Comparison of ENCODE assay signal across 8 mouse cellular contexts in genomic region chr1:167393281-167393680, GRCm38 (mm10). TPM values are rescaled to one million over a fixed set of nuclear protein-coding genes. Genes with fewer than 3 reads are reported as not detected.
DNase-seq lines count a peak whose midpoint lies in the region; ATAC-seq and TF ChIP-seq lines count a peak whose summit lies in the region.

No protein-coding gene starts in this region.

- H3K27ac ChIP-seq in heart, adult 2 months: peak overlapping the region; percentile 90
- H3K27ac ChIP-seq in embryonic facial prominence, embryonic 13.5 days: peak overlapping the region; percentile 94; the same call in 1 of the 2 replicates
- peak overlapping the region; percentile 98 for H3K27ac ChIP-seq in limb, embryonic 10.5 days
- H3K27ac ChIP-seq in neural tube, embryonic 13.5 days (replicated peaks): peak overlapping the region; percentile 83

- peaks cover 2% of the 10 kb centered on the region for H3K79me3 ChIP-seq in C2C12 (ENCODE audit: low read depth)

- H3K4me3 ChIP-seq in heart, adult 2 months: peak overlapping the region; percentile 96
- peak overlapping the region; percentile 44 for H3K4me3 ChIP-seq in C2C12 (ENCODE audit: insufficient read depth, poor library complexity, severe bottlenecking)
- peak overlapping the region; percentile 59 for H3K4me3 ChIP-seq in embryonic facial prominence, embryonic 13.5 days
- H3K4me3 ChIP-seq in limb, embryonic 10.5 days: peak overlapping the region; percentile 80
- peak overlapping the region; percentile 69 for H3K4me3 ChIP-seq in neural tube, embryonic 13.5 days

- DNase-seq in heart, adult 2 months: no peak
- no peak for DNase-seq in heart, adult 9 months (ENCODE audit: low spot score in 2 of 2)
- DNase-seq in limb, embryonic 10.5 days (ENCODE audit: low spot score): no peak
- DNase-seq in natural killer cell, adult 2 months (ENCODE audit: low spot score in 2 of 2): no peak
- no peak for DNase-seq in cerebellum, adult 9-11 months

- TF ChIP-seq EP300 in heart, adult 2 months (IDR thresholded peaks at IDR 0.05; ENCODE audit: insufficient read depth, low read depth, low read length): 0 out of 2 replicates have a peak, but pooled peaks have one; percentile 22

- peak overlapping the region; percentile 55 for H3ac ChIP-seq in C2C12 (ENCODE audit: control insufficient read depth, insufficient read length, low read depth)

- peak overlapping the region; percentile 54 for H3K9ac ChIP-seq in heart, adult 2 months (ENCODE audit: low read depth, low read length)
- peak overlapping the region; percentile 81 for H3K9ac ChIP-seq in embryonic facial prominence, embryonic 13.5 days
- H3K9ac ChIP-seq in neural tube, embryonic 13.5 days: peak overlapping the region; percentile 72

- H3K4me1 ChIP-seq in heart, adult 2 months (ENCODE audit: control insufficient read depth, insufficient read depth, low read length): peaks cover 4% of the 10 kb centered on the region
- peaks cover 24% of the 10 kb centered on the region for H3K4me1 ChIP-seq in embryonic facial prominence, embryonic 13.5 days
- peaks cover 15% of the 10 kb centered on the region for H3K4me1 ChIP-seq in limb, embryonic 10.5 days
- H3K4me1 ChIP-seq in neural tube, embryonic 13.5 days (replicated peaks): peaks cover 22% of the 10 kb centered on the region

- no peaks in the 10 kb centered on the region for H3K79me2 ChIP-seq in heart, adult 2 months (replicated peaks; ENCODE audit: control insufficient read depth, insufficient read depth, low read length)
- H3K79me2 ChIP-seq in C2C12 (ENCODE audit: control insufficient read depth, insufficient read depth): peaks cover 38% of the 10 kb centered on the region

- ATAC-seq in embryonic facial prominence, embryonic 13.5 days (ENCODE audit: insufficient number of reproducible peaks, insufficient read depth, low FRiP score, low TSS enrichment, low read depth): no peak
- ATAC-seq in neural tube, embryonic 13.5 days (ENCODE audit: low read depth): peak; percentile 69

- H3K4me2 ChIP-seq in embryonic facial prominence, embryonic 13.5 days: peak overlapping the region; percentile 92
- H3K4me2 ChIP-seq in neural tube, embryonic 13.5 days: peak overlapping the region; percentile 76

- no peaks in the 10 kb centered on the region for H3K27me3 ChIP-seq in heart, adult 2 months (ENCODE audit: control insufficient read depth, insufficient read depth, low read length)
- H3K27me3 ChIP-seq in C2C12 (ENCODE audit: control insufficient read depth, insufficient read depth, insufficient read length): no peaks in the 10 kb centered on the region
- peaks cover 18% of the 10 kb centered on the region for H3K27me3 ChIP-seq in embryonic facial prominence, embryonic 13.5 days
- H3K27me3 ChIP-seq in limb, embryonic 10.5 days (ENCODE audit: low read depth, poor library complexity, severe bottlenecking): peaks cover 39% of the 10 kb centered on the region
- H3K27me3 ChIP-seq in neural tube, embryonic 13.5 days: peaks cover 46% of the 10 kb centered on the region

- H3K36me3 ChIP-seq in heart, adult 2 months (ENCODE audit: control insufficient read depth, insufficient read depth, low read length): no peaks in the 10 kb centered on the region
- no peaks in the 10 kb centered on the region for H3K36me3 ChIP-seq in C2C12 (ENCODE audit: control insufficient read depth, insufficient read depth)
- no peaks in the 10 kb centered on the region for H3K36me3 ChIP-seq in embryonic facial prominence, embryonic 13.5 days
- no peaks in the 10 kb centered on the region for H3K36me3 ChIP-seq in limb, embryonic 10.5 days
- H3K36me3 ChIP-seq in neural tube, embryonic 13.5 days: no peaks in the 10 kb centered on the region

- no peak for TF ChIP-seq CTCF in heart, adult 2 months (IDR thresholded peaks at IDR 0.05)
- TF ChIP-seq CTCF in C2C12 (IDR thresholded peaks at IDR 0.05; ENCODE audit: control insufficient read depth, insufficient read depth, insufficient read length): no peak

- no peaks in the 10 kb centered on the region for H3K9me3 ChIP-seq in embryonic facial prominence, embryonic 13.5 days
- H3K9me3 ChIP-seq in limb, embryonic 10.5 days (replicated peaks): no peaks in the 10 kb centered on the region
- H3K9me3 ChIP-seq in neural tube, embryonic 13.5 days: no peaks in the 10 kb centered on the region

- intact Hi-C loops in heart, adult 2 months (cut with DNase I): loop anchor here (5.0 kb wide), 1 partner anchor 41 kb away; no protein-coding TSS in a partner anchor

- no peak for TF ChIP-seq POLR2A in heart, adult 2 months (IDR thresholded peaks at IDR 0.05; ENCODE audit: insufficient read depth, low read depth, low read length)

- 1% methylated on average over 15 of the region's 15 CpGs for WGBS in heart, adult 2 months
- 1% methylated on average over 15 of the region's 15 CpGs for WGBS in embryonic facial prominence, embryonic 13.5 days
- 2% methylated on average over 15 of the region's 15 CpGs for WGBS in limb, embryonic 10.5 days
- WGBS in neural tube, embryonic 13.5 days: 3% methylated on average over 15 of the region's 15 CpGs

TF ChIP-seq in C2C12, 6 proteins besides CTCF, POLR2A, EP300 and RAD21:
- no peak for TF ChIP-seq CEBPB (IDR thresholded peaks at IDR 0.05; ENCODE audit: low read depth)
- no peak for TF ChIP-seq MYOD1 (IDR thresholded peaks at IDR 0.05; ENCODE audit: control insufficient read depth, insufficient read length, low read depth)
- TF ChIP-seq MYOG (IDR thresholded peaks at IDR 0.05; ENCODE audit: control insufficient read depth, extremely low read depth, insufficient read length): no peak
- no peak for TF ChIP-seq USF1 (IDR thresholded peaks at IDR 0.05; ENCODE audit: low read depth)
- TF ChIP-seq MAX (IDR thresholded peaks at IDR 0.05): no peak
- TF ChIP-seq FOSL1 (IDR thresholded peaks at IDR 0.05; ENCODE audit: insufficient read depth, low read length, poor library complexity, severe bottlenecking): no peak

RNA-seq across cellular contexts. Expression of gene Mgst3, which starts 0.4 kb away (rescaled TPM):
- total RNA-seq in heart, adult 2 months (2021): 100 to 1,000 TPM; 274 to 351 TPM
- 788 and 868 TPM in 2 replicates for polyA plus RNA-seq in heart, adult 2 months (2012; rRNA removed)
- 108 TPM for polyA plus RNA-seq in C2C12 (2012; fragmentation: generic; extraction: Trizol)
- 41.6 and 49.8 TPM in 2 replicates for polyA plus RNA-seq in embryonic facial prominence, embryonic 13.5 days (2015; fragmentation: Nextera tagmentation; extraction: Ambion mirVana)
- 45.7 and 47.6 TPM in 2 replicates for polyA plus RNA-seq in limb, embryonic 10.5 days (2016; fragmentation: Nextera tagmentation; extraction: Ambion mirVana)
- polyA plus RNA-seq in neural tube, embryonic 13.5 days (2015; fragmentation: Nextera tagmentation; extraction: Ambion mirVana): 105 and 133 TPM in 2 replicates

RNA-seq across cellular contexts. Expression of gene Aldh9a1, which starts 43.5 kb away (rescaled TPM):
- 10 to 100 TPM; 18.4 to 20.4 TPM for total RNA-seq in heart, adult 2 months (2021)
- 31.5 and 49.6 TPM in 2 replicates for polyA plus RNA-seq in heart, adult 2 months (2012; rRNA removed)
- 29.4 TPM for polyA plus RNA-seq in C2C12 (2012; fragmentation: generic; extraction: Trizol)
- polyA plus RNA-seq in embryonic facial prominence, embryonic 13.5 days (2015; fragmentation: Nextera tagmentation; extraction: Ambion mirVana): 57.6 and 59.9 TPM in 2 replicates
- 41.2 and 43.5 TPM in 2 replicates for polyA plus RNA-seq in limb, embryonic 10.5 days (2016; fragmentation: Nextera tagmentation; extraction: Ambion mirVana)
- 32.2 and 32.7 TPM in 2 replicates for polyA plus RNA-seq in neural tube, embryonic 13.5 days (2015; fragmentation: Nextera tagmentation; extraction: Ambion mirVana)

Comparison
In these comparisons a context has a peak if more than half of its experiments do, and no peak if none do; other contexts are left out.
1. H3K4me3 ChIP-seq: peak in every context shown above with its lines; median percentile 96 in heart, adult 2 months; 80 in limb, embryonic 10.5 days; 69 in neural tube, embryonic 13.5 days; 59 in embryonic facial prominence, embryonic 13.5 days; 44 in C2C12.